Mouse (Mus musculus): ENCODE measurements at regions not wholly inside any gene's neighbourhood (a gene's known extent, or its start where the extent isn't known, plus 50 kb on each side); places are given as distances from the start of the nearest gene placed in this dataset.
A peak's percentile ranks its signal among the peaks of the same experiment; 100 is the strongest.

GRCm38 (mm10) chr4:89366581-89367141 lies 55.8 kb upstream of the Cdkn2b start:
- peak overlapping the region; percentile 100 for H3K9ac ChIP-seq (ENCODE audit: insufficient read depth, low read depth)
- in situ Hi-C loops (cut with MboI; ENCODE audit: low pct_ligation_motif_present, low pct_unique_long_range_greater_than_20kb, low sequenced_read_pairs) (no loop called here), dilution Hi-C loops (cut with MboI; ENCODE audit: extremely low pct_ligation_motif_present, extremely low pct_unique_long_range_greater_than_20kb, low sequenced_read_pairs) (no loop called here)
- peak overlapping the region; percentile 95 for H3K4me2 ChIP-seq (ENCODE audit: insufficient read depth, low read depth, poor library complexity, severe bottlenecking)
- TF ChIP-seq POLR2A (IDR thresholded peaks at IDR 0.05; ENCODE audit: low read depth, low read length): peak; percentile 63; the same call in 1 of the 2 replicates
- TF ChIP-seq TBP (conservative IDR thresholded peaks at IDR 0.05; ENCODE audit: low read depth, low read length): peak; percentile 90
- no peak for TF ChIP-seq JUND (conservative IDR thresholded peaks at IDR 0.05; ENCODE audit: low read depth, low read length)
- no peaks in the 10 kb centered on the region for H3K36me3 ChIP-seq (replicated peaks in 1 of 2; ENCODE audit: control insufficient read depth in 1 of 2, insufficient read depth in 1 of 2, low read length in 1 of 2)
- H3K4me3 ChIP-seq (replicated peaks in 1 of 3; ENCODE audit: low read depth in 2 of 3, low read length in 2 of 3, poor library complexity in 1 of 3): peak overlapping the region; percentile 15 to 53 (median 37)
- peaks cover 4% of the 10 kb centered on the region for H3K79me2 ChIP-seq (replicated peaks; ENCODE audit: control insufficient read depth, extremely low read depth, insufficient read depth, poor library complexity, severe bottlenecking)
- H3K9me3 ChIP-seq (replicated peaks; ENCODE audit: low read length): no peaks in the 10 kb centered on the region
- no peaks in the 10 kb centered on the region for H3K27me3 ChIP-seq (replicated peaks)
- peak; percentile 88 for DNase-seq (ENCODE audit: extremely low read depth)
- peak overlapping the region; percentile 100 for H3K27ac ChIP-seq (ENCODE audit: insufficient read depth, low read depth)
- H3K4me1 ChIP-seq (ENCODE audit: control insufficient read depth in 1 of 2, insufficient read depth in 2 of 2): peaks cover 17 to 48% of the 10 kb centered on the region in 2 experiments

- Histone ChIP-seq H3K4me3 (replicated peaks in 1 of 3; ENCODE audit: low read depth in 2 of 3, low read length in 2 of 3, poor library complexity in 1 of 3) (peak overlapping the region; percentile 42 to 85 (median 53)), H3K36me3 (replicated peaks in 1 of 2; ENCODE audit: control insufficient read depth in 1 of 2, insufficient read depth in 1 of 2, low read length in 1 of 2) (no peaks in the 10 kb centered on the region), H3K79me2 (replicated peaks; ENCODE audit: control insufficient read depth, extremely low read depth, insufficient read depth, poor library complexity, severe bottlenecking) (peaks cover 6% of the 10 kb centered on the region), H3K4me1 (ENCODE audit: control insufficient read depth in 1 of 2, insufficient read depth in 2 of 2) (peaks cover 20 to 56% of the 10 kb centered on the region in 2 experiments), H3K4me2 (ENCODE audit: insufficient read depth, low read depth, poor library complexity, severe bottlenecking) (peak overlapping the region; percentile 95), H3K27ac (ENCODE audit: insufficient read depth, low read depth) (peak overlapping the region; percentile 100), H3K9ac (ENCODE audit: insufficient read depth, low read depth) (peak overlapping the region; percentile 100), H3K9me3 (replicated peaks; ENCODE audit: low read length) (no peaks in the 10 kb centered on the region), H3K27me3 (replicated peaks) (no peaks in the 10 kb centered on the region)
- in situ Hi-C loops (cut with MboI; ENCODE audit: low pct_ligation_motif_present, low pct_unique_long_range_greater_than_20kb, low sequenced_read_pairs): no loop called here
- dilution Hi-C loops (cut with MboI; ENCODE audit: extremely low pct_ligation_motif_present, extremely low pct_unique_long_range_greater_than_20kb, low sequenced_read_pairs): no loop called here
- DNase-seq (ENCODE audit: extremely low read depth): peak; percentile 80
- no peak for TF ChIP-seq MXI1 (IDR thresholded peaks at IDR 0.05; ENCODE audit: low read depth, low read length)
- peak; percentile 95 for TF ChIP-seq TBP (conservative IDR thresholded peaks at IDR 0.05; ENCODE audit: low read depth, low read length)
- TF ChIP-seq POLR2A (IDR thresholded peaks at IDR 0.05; ENCODE audit: low read depth, low read length): peak; percentile 74; the same call in 1 of the 2 replicates
These were observed 55.0 kb upstream of the Cdkn2b start for GRCm38 (mm10) chr4:89365875-89366274.

- in situ Hi-C loops (cut with MboI; ENCODE audit: low pct_ligation_motif_present, low pct_unique_long_range_greater_than_20kb, low sequenced_read_pairs) (no loop called here), dilution Hi-C loops (cut with MboI; ENCODE audit: extremely low pct_ligation_motif_present, extremely low pct_unique_long_range_greater_than_20kb, low sequenced_read_pairs) (no loop called here)
- H3K9me3 ChIP-seq (replicated peaks; ENCODE audit: low read length): no peaks in the 10 kb centered on the region
- no peak for DNase-seq (ENCODE audit: extremely low read depth)
- no peaks in the 10 kb centered on the region for H3K36me3 ChIP-seq (replicated peaks in 1 of 2; ENCODE audit: control insufficient read depth in 1 of 2, insufficient read depth in 1 of 2, low read length in 1 of 2)
- peak overlapping the region; percentile 16; the same call in 1 of the 2 replicates for H3K4me2 ChIP-seq (ENCODE audit: insufficient read depth, low read depth, poor library complexity, severe bottlenecking)
- peaks cover 27 to 70% of the 10 kb centered on the region in 2 experiments for H3K4me1 ChIP-seq (ENCODE audit: control insufficient read depth in 1 of 2, insufficient read depth in 2 of 2)
- peak overlapping the region; percentile 100; the same call in 1 of the 2 replicates for H3K9ac ChIP-seq (ENCODE audit: insufficient read depth, low read depth)
- H3K27ac ChIP-seq (ENCODE audit: insufficient read depth, low read depth): peak overlapping the region; percentile 87
- H3K27me3 ChIP-seq (replicated peaks): no peaks in the 10 kb centered on the region
- no peak overlapping the region for H3K4me3 ChIP-seq (replicated peaks in 1 of 3; ENCODE audit: low read depth in 2 of 3, low read length in 2 of 3, poor library complexity in 1 of 3)
- H3K79me2 ChIP-seq (replicated peaks; ENCODE audit: control insufficient read depth, extremely low read depth, insufficient read depth, poor library complexity, severe bottlenecking): peaks cover 6% of the 10 kb centered on the region
- TF ChIP-seq JUND (conservative IDR thresholded peaks at IDR 0.05; ENCODE audit: low read depth, low read length) (no peak), MAZ (IDR thresholded peaks at IDR 0.05; ENCODE audit: low read depth, low read length) (no peak), MYC (IDR thresholded peaks at IDR 0.05; ENCODE audit: low read depth, low read length) (no peak), ELF1 (IDR thresholded peaks at IDR 0.05; ENCODE audit: low read depth, low read length) (no peak), BHLHE40 (IDR thresholded peaks at IDR 0.05; ENCODE audit: low read depth, low read length) (no peak), GABPA (IDR thresholded peaks at IDR 0.05; ENCODE audit: insufficient replicate concordance, low read depth, low read length) (no peak), EP300 (IDR thresholded peaks at IDR 0.05; ENCODE audit: low read length) (no peak), UBTF (IDR thresholded peaks at IDR 0.05; ENCODE audit: low read depth, low read length) (no peak), CHD1 (IDR thresholded peaks at IDR 0.05; ENCODE audit: low read depth, low read length) (no peak)
These were observed 52.4 kb upstream of the Cdkn2b start for GRCm38 (mm10) chr4:89363150-89363683.
